Mouse (Mus musculus): ENCODE results near the gene Clcn3.

Clcn3 gene

GRCm38 (mm10) chr8:60868236-60868965 is 114.7 kb downstream of the Clcn3 start:
- no peak for DNase-seq

GRCm38 (mm10) chr8:60867468-60868115 is 115.5 kb downstream of the Clcn3 start:
- DNase-seq, result no peak

- DNase-seq, result peak; percentile 60 to 72
These were observed 117.5 kb downstream of the Clcn3 start for GRCm38 (mm10) chr8:60865504-60866114.

GRCm38 (mm10) chr8:60864875-60865274 is 118.2 kb downstream of the Clcn3 start:
- no peak for DNase-seq

- DNase-seq, result no peak
These were observed 121.3 kb downstream of the Clcn3 start for GRCm38 (mm10) chr8:60861783-60862182.

GRCm38 (mm10) chr8:60860749-60861148 is 122.4 kb downstream of the Clcn3 start:
- no peak for DNase-seq

Data from kidney, postnatal 25 days (tissue).